Mouse (Mus musculus) embryonic fibroblast, embryonic 13.5 days (primary cell): ENCODE results near the gene Mmab. TPM values are rescaled to one million over a fixed set of nuclear protein-coding genes. Genes with fewer than 3 reads are reported as not detected.

Experiments used
- H3K27ac ChIP-seq: 2 replicates; pipeline ENCODE4 v1.5.1; 2012; ENCODE audit warnings: low read length, control low read depth, inconsistent platforms; ENCODE audit not compliant: insufficient read depth
- H3K4me1 ChIP-seq: 2 replicates; pipeline ENCODE4 v1.6.1; 2011; ENCODE audit warnings: low read length; ENCODE audit not compliant: control insufficient read depth, insufficient read depth
- H3K4me3 ChIP-seq: 2 replicates; pipeline ENCODE4 v1.5.1; 2011; ENCODE audit warnings: mild to moderate bottlenecking, control low read depth, low read length; ENCODE audit not compliant: insufficient read depth
- CTCF ChIP-seq: IDR thresholded peaks from 2 replicates; pipeline ENCODE4 v1.5.1; 2011; ENCODE audit warnings: mild to moderate bottlenecking, control low read depth, low read length, moderate library complexity, borderline replicate concordance; ENCODE audit not compliant: insufficient read depth
- POLR2A ChIP-seq: IDR thresholded peaks from 2 replicates; pipeline ENCODE4 v1.6.1; 2011; ENCODE audit warnings: low read depth, mild to moderate bottlenecking, control low read depth, low read length, moderate library complexity
- polyA plus RNA-seq: library from polyadenylated mRNA; stranded (reverse); fragments of >200 nt; gene quantifications from 2 replicates; pipeline ENCODE4 v1.2.4, GENCODE M21; 2011; ENCODE audit warnings: low read depth; ENCODE audit not compliant: missing spikeins, insufficient read length

Gene Mmab
- polyA plus RNA-seq, 1 experiment = 18.7 TPM

DNA sequence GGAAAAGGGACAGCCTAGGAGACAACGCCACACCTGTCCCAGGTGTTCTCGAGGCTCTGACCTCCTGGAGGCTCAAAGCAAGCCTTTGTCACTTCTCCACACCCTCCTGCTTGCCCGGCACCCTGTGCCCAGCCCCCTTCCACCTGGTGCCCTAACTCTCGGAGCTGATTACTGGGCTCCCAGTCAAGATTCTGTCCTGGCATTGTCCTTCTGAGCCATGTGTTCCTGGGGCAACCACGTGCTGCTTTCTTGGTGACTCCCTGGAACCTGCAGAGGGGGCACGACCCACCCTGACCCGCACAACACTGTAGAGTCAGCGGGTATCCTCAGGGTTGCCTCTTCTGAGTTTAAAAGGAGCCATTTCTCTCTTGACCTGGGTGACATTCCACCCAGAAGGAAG lies 9.5 kb downstream of the Mmab start:
- no peak for TF ChIP-seq POLR2A
- TF ChIP-seq CTCF = no peak

DNA sequence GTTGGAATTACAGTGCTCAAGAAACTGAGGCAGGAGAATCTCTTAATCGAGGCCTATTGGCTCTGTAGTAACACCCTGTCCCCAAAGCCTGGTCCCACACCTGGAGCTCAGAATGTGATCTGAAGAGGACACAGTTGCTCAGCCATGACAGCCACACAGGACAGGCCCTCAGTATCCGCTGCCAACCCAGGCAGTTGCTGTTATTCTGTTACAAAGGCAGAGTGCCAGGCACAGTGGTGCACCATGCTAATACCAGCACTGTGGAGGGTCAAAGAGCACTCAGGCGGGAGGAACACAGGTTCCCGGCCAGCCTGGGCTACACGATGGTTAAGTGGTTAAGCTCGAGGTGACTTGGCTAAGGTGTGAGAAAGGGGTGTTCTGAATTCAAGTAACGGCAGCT lies 14.1 kb downstream of the Mmab start:
- Histone ChIP-seq H3K4me1 (no peaks in the 10 kb centered on the region), H3K4me3 (no peak overlapping the region), H3K27ac (no peak overlapping the region)
- TF ChIP-seq CTCF = no peak
- TF ChIP-seq POLR2A = no peak

More for the DNA sequence above, 9.5 kb downstream of the Mmab start:
- Histone ChIP-seq H3K27ac (no peak overlapping the region), H3K4me1 (no peaks in the 10 kb centered on the region), H3K4me3 (no peak overlapping the region)

DNA sequence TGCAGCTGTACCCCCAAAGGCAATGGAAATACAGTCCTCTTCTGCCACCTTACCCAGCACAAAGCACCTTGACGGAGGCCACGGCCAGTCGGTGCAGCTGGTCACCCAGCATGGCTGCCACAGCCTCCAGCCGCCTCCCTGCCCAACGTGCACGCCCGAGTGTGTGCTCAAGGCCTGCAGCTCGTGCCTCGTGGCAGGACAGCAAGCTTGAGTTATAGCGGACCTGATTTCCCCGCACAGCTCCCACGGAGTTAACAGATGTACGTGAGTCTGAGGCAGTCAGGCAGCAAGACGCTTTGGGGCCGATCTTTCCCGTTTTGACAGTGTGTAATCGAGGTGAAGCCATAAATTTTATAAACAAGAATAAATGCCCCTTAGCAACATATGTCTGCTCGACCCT lies 15.2 kb downstream of the Mmab start:
- Histone ChIP-seq H3K4me1 (no peaks in the 10 kb centered on the region), H3K4me3 (no peak overlapping the region), H3K27ac (no peak overlapping the region)
- TF ChIP-seq POLR2A (no peak), CTCF (no peak)

DNA sequence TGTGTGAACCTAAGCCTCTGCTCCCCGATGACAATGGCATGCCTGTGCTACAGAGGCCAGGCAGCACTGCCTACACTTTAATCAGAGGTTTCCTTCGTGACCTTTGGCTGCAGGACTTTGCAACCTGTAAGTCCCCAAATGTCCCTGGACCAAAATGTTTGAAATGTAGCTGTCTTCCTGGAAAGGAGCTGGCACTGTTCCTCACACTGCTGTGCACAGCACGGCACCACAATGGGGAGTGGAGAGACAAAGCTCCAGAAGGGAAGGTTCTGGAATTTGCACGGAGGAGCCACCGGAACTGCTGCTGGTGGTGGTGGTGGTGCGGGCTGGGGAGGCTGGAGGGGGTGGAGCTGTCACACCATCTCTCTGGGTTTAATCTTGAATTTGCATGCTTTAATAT lies 17.1 kb downstream of the Mmab start:
- H3K27ac ChIP-seq = no peak overlapping the region
- H3K4me3 ChIP-seq = no peak overlapping the region
- no peaks in the 10 kb centered on the region for H3K4me1 ChIP-seq
- TF ChIP-seq CTCF (no peak), POLR2A (no peak)

DNA sequence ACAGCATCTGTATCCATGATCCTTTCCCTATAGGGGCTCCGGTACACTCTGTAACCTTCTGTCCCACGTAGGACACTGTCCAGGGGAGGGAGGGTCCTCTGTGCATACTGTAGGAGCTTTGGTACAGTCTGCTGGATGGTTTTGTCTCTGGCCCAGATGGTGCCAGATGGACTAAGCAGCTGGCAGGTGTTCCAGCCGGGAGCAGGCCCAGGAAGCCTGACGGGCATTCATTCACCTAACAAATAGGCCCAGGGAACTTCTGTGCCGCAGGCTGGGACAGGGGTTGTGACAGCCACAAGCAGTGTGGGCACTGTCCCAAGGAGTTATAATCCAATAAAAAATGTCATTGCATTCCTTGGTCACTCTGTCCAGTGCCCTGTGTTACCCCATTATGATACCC lies 19.9 kb downstream of the Mmab start:
- no peak overlapping the region for H3K4me3 ChIP-seq
- H3K27ac ChIP-seq = no peak overlapping the region
- H3K4me1 ChIP-seq = no peaks in the 10 kb centered on the region
- TF ChIP-seq CTCF = no peak
- TF ChIP-seq POLR2A = no peak

DNA sequence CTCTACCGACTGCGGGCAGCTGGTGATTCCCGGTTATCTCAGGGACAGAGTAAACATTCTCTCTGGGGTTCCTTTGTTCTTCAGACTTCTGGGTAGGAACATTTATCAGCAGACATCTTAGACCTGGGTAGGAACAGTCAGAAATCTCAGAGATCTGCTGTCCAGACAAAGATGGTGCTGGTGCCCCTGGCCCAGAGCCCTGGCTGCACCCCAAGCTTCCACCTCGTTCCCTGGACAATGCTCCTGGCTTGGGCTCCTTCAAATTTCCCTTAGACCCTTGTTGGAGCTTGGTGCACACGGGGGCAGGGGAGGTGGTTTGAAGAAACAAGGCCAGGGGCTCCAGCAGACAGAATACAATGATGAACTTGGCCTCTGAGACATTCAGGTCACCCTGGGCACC lies 21.3 kb downstream of the Mmab start:
- Histone ChIP-seq H3K4me3 (no peak overlapping the region), H3K4me1 (no peaks in the 10 kb centered on the region), H3K27ac (no peak overlapping the region)
- TF ChIP-seq CTCF = no peak
- TF ChIP-seq POLR2A = no peak

DNA sequence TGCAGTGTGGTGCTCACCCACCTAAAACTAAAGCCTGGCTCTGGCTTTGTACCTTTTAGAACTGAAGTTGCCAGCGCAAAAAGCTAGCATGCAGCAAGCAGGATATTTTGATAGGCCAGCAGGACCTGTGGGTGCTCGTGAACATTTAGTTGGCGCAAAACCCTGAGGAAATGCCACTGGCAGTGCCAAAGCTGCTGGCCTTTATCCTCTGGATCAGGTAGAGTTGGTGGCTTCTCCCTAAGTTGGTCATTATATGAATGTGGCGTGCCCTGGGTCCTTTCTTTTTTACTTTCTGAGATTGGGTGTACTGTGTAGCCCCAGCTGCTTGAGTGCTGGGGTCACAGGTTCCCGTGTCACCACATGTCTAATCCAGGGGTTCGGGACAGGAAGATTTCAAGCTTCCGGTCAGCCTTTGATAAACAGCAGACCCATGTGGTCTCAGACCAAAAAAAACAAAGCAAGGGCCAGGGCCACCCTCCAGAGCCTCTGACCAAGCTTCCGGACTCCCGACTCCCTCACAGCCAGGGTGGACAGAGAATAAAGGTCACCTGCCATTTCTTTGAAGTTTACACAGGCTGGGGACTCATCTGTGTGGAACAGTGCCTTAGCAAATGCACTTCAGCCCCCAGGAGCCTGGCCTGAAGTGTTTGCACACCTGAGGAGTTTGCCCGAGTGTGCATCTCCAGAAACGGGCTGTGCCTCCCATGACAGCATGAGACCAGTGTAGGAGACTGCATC lies 22.1 kb downstream of the Mmab start:
- H3K4me3 ChIP-seq = no peak overlapping the region
- no peaks in the 10 kb centered on the region for H3K4me1 ChIP-seq
- TF ChIP-seq CTCF (no peak), POLR2A (no peak)

DNA sequence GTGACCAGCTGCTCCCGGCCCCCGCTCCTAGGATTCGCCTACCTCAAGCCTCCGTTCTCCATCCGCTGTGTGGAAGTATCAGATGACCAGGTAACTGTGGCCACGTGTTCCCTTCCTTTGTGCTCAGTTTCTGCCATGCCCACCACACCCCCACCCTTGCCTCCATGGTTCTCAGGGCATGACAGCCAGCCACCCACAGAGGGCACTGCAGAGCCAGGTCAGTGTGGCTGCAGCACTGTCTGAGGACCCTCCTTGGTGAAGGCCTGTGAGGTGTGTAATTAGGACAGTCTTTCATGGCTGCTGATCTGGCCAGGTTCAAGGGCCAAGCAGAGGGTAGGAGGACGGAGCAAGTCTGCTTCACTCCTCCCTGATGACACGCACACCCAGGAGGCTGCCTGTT lies 25.3 kb downstream of the Mmab start:
- 0 out of 2 replicates have a peak, but pooled peaks cover 4% of the 10 kb centered on the region for H3K4me1 ChIP-seq
- H3K27ac ChIP-seq = no peak overlapping the region
- TF ChIP-seq CTCF = peak; percentile 63; the same call in 1 of the 2 replicates
- no peak for TF ChIP-seq POLR2A
- no peak overlapping the region for H3K4me3 ChIP-seq

More for the DNA sequence above, 22.1 kb downstream of the Mmab start:
- H3K27ac ChIP-seq = no peak overlapping the region

DNA sequence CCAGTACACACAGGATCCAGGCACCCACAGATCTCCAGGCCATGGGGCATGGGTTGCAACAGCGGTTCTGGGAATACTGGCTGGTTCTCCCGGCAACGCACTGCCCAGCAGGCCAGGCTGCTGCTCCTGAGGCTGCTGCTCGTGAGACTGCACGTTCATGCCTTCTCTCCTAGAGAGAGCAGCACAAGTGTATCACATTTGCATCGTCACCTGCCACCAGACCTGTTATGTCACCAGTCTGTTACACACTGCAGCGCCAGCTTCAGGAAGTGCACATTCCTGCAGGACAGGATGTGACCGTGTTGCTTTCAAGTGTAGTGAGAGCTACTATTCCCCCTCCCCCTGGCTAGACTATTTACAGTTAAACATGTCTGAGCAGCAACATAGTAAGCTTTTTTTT lies 27.0 kb downstream of the Mmab start:
- Histone ChIP-seq H3K27ac (no peak overlapping the region), H3K4me1 (peaks cover 17% of the 10 kb centered on the region; the same call in 1 of the 2 replicates), H3K4me3 (no peak overlapping the region)
- TF ChIP-seq CTCF = no peak
- TF ChIP-seq POLR2A = no peak

DNA sequence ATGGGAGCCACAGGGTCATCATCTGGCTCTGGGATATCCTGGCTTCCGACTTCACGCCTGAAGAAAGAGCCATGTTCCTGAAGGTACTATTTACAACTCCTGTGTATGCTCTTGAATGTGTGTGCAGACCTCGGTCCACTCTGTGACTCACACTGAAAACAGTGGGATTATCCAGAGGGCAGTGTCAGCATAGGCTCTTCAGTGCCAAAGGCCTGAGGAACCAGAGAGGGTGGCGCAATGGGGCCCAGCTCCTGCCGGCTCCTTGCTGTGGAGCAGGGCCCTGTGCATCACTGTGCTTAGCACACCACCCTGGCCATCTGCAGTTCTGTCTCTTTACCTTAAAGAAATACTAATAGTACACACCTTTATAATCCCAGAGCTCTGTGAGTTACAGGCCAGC lies 28.3 kb downstream of the Mmab start:
- no peak overlapping the region for H3K4me3 ChIP-seq
- peaks cover 17% of the 10 kb centered on the region; the same call in 1 of the 2 replicates for H3K4me1 ChIP-seq
- H3K27ac ChIP-seq = no peak overlapping the region
- TF ChIP-seq POLR2A = no peak
- no peak for TF ChIP-seq CTCF
